Mouse (Mus musculus) MEL (cell line): ENCODE results near the gene Urad. TPM values are rescaled to one million over a fixed set of nuclear protein-coding genes. Genes with fewer than 3 reads are reported as not detected.

Experiments
- DNase-seq: peaks from one replicate; pipeline ENCODE4 v3.0.0; 2011; ENCODE audit warnings: low read depth, low spot score
- H3K27ac ChIP-seq: 2 replicates; pipeline ENCODE4 v1.5.1; 2012; ENCODE audit warnings: low read depth, mild to moderate bottlenecking, control low read depth, low read length, moderate library complexity; ENCODE audit not compliant: control insufficient read depth
- H3K27me3 ChIP-seq, 2 experiments: fragments of 150-350 bp in 1 of 2; sonication (generic) in 1 of 2; 2 replicates each; pipeline ENCODE4 v1.6.1; 2012; ENCODE audit warnings: low read length in 2 of 2, mild to moderate bottlenecking in 2 of 2, improper control_type of control experiment in 1 of 2, moderate library complexity in 1 of 2; ENCODE audit not compliant: insufficient read depth in 2 of 2, control insufficient read depth in 1 of 2
- H3K36me3 ChIP-seq, 2 experiments: 2 replicates each; pipeline ENCODE4 v1.6.1; 2012 to 2014; ENCODE audit warnings: low read length in 2 of 2, improper control_type of control experiment in 1 of 2, inconsistent platforms in 1 of 2, mild to moderate bottlenecking in 1 of 2; ENCODE audit not compliant: insufficient read depth in 2 of 2, control insufficient read depth in 1 of 2
- H3K4me1 ChIP-seq, 2 experiments: fragments of 150-350 bp in 1 of 2; sonication (generic) in 1 of 2; 2 replicates each; pipeline ENCODE4 v1.6.1; 2012; ENCODE audit warnings: low read length in 2 of 2, improper control_type of control experiment in 1 of 2, mild to moderate bottlenecking in 1 of 2; ENCODE audit not compliant: insufficient read depth in 2 of 2, control insufficient read depth in 1 of 2
- H3K4me3 ChIP-seq, 2 experiments: fragments of 150-350 bp in 1 of 2; sonication (generic) in 1 of 2; 2 replicates each; pipeline ENCODE4 v1.5.1; 2012; ENCODE audit warnings: low read depth in 2 of 2, low read length in 2 of 2, mild to moderate bottlenecking in 2 of 2, moderate library complexity in 2 of 2, control low read depth in 1 of 2, improper control_type of control experiment in 1 of 2; ENCODE audit not compliant: control insufficient read depth in 1 of 2, insufficient read depth in 1 of 2
- H3K79me2 ChIP-seq: 2 replicates; pipeline ENCODE4 v1.6.1; 2012; ENCODE audit warnings: mild to moderate bottlenecking, low read length, moderate library complexity; ENCODE audit not compliant: control insufficient read depth, poor library complexity, insufficient read depth
- H3K9ac ChIP-seq: 2 replicates; pipeline ENCODE4 v1.6.1; 2012; ENCODE audit warnings: low read depth, mild to moderate bottlenecking, control low read depth, low read length, moderate library complexity; ENCODE audit not compliant: control insufficient read depth, poor library complexity, severe bottlenecking
- H3K9me3 ChIP-seq: fragments of 150-350 bp; sonication (generic); replicated peaks from 2 replicates; pipeline ENCODE4 v1.6.1; 2012; ENCODE audit warnings: mild to moderate bottlenecking, low read length, improper control_type of control experiment, moderate library complexity; ENCODE audit not compliant: insufficient read depth
- BHLHE40 ChIP-seq: IDR thresholded peaks from 2 replicates; pipeline ENCODE4 v1.6.1; 2012; ENCODE audit warnings: low read depth, mild to moderate bottlenecking, inconsistent platforms, low read length, improper control_type of control experiment, borderline replicate concordance
- CTCF ChIP-seq, 3 experiments: IDR thresholded peaks in 2 of 3; conservative IDR thresholded peaks in 1 of 3; 2 replicates each; pipeline ENCODE4 v1.5.1; 2011 to 2012; ENCODE audit warnings: low read length in 3 of 3, low read depth in 2 of 3, mild to moderate bottlenecking in 2 of 3, improper control_type of control experiment in 1 of 3, inconsistent platforms in 1 of 3, mixed read lengths in 1 of 3, moderate library complexity in 1 of 3; ENCODE audit not compliant: control insufficient read depth in 1 of 3, insufficient read depth in 1 of 3, poor library complexity in 1 of 3, severe bottlenecking in 1 of 3
- GATA1 ChIP-seq: IDR thresholded peaks from 2 replicates; pipeline ENCODE4 v1.6.1; 2011; ENCODE audit warnings: low read depth, low read length, improper control_type of control experiment
- KAT2A ChIP-seq: conservative IDR thresholded peaks from 2 replicates; pipeline ENCODE4 v1.6.1; 2012; ENCODE audit warnings: low read depth, low read length, improper control_type of control experiment, inconsistent platforms
- MAZ ChIP-seq: IDR thresholded peaks from 2 replicates; pipeline ENCODE4 v1.6.1; 2012; ENCODE audit warnings: low read depth, mild to moderate bottlenecking, inconsistent platforms, low read length, improper control_type of control experiment
- MEF2A ChIP-seq: IDR thresholded peaks from 2 replicates; pipeline ENCODE4 v1.6.1; 2014; ENCODE audit warnings: low read depth, mild to moderate bottlenecking, inconsistent platforms, low read length, improper control_type of control experiment; ENCODE audit not compliant: poor library complexity, insufficient replicate concordance, severe bottlenecking; ENCODE audit errors: extremely low read depth
- NRF1 ChIP-seq: IDR thresholded peaks from 2 replicates; pipeline ENCODE4 v1.6.1; 2014; ENCODE audit warnings: low read depth, mild to moderate bottlenecking, inconsistent platforms, low read length, improper control_type of control experiment, moderate library complexity; ENCODE audit not compliant: poor library complexity, insufficient read depth, severe bottlenecking
- POLR2AphosphoS5 ChIP-seq: IDR thresholded peaks from 2 replicates; pipeline ENCODE4 v1.6.1; 2012; ENCODE audit warnings: low read depth, borderline replicate concordance, mild to moderate bottlenecking, inconsistent platforms, low read length, moderate library complexity, mixed read lengths
- SIN3A ChIP-seq: IDR thresholded peaks from 2 replicates; pipeline ENCODE4 v1.6.1; 2012; ENCODE audit warnings: low read length, improper control_type of control experiment, inconsistent platforms
- TBP ChIP-seq: IDR thresholded peaks from 2 replicates; pipeline ENCODE4 v1.8.0; 2011; ENCODE audit warnings: low read depth, low read length, improper control_type of control experiment
- TCF12 ChIP-seq: IDR thresholded peaks from 2 replicates; pipeline ENCODE4 v1.6.1; 2014; ENCODE audit warnings: low read depth, mild to moderate bottlenecking, inconsistent platforms, low read length, improper control_type of control experiment, moderate library complexity
- UBTF ChIP-seq: IDR thresholded peaks from 2 replicates; pipeline ENCODE4 v1.6.1; 2012; ENCODE audit warnings: low read depth, mild to moderate bottlenecking, inconsistent platforms, low read length, improper control_type of control experiment, moderate library complexity, borderline replicate concordance; ENCODE audit not compliant: insufficient read depth
- USF1 ChIP-seq: IDR thresholded peaks from 2 replicates; pipeline ENCODE4 v1.6.1; 2014; ENCODE audit warnings: low read depth, mild to moderate bottlenecking, inconsistent platforms, low read length, improper control_type of control experiment, moderate library complexity
- ZKSCAN1 ChIP-seq: IDR thresholded peaks from 2 replicates; pipeline ENCODE4 v1.6.1; 2012; ENCODE audit warnings: low read depth, mild to moderate bottlenecking, inconsistent platforms, low read length, improper control_type of control experiment, moderate library complexity
- ZMIZ1 ChIP-seq: IDR thresholded peaks from 2 replicates; pipeline ENCODE4 v1.6.1; 2012; ENCODE audit warnings: low read depth, mild to moderate bottlenecking, inconsistent platforms, low read length, improper control_type of control experiment, moderate library complexity
- ZNF384 ChIP-seq: IDR thresholded peaks from 2 replicates; pipeline ENCODE4 v1.6.1; 2012; ENCODE audit warnings: low read depth, mild to moderate bottlenecking, inconsistent platforms, low read length, improper control_type of control experiment
- polyA plus RNA-seq, 2 experiments: library from polyadenylated mRNA; stranded (reverse) in 1 of 2; unstranded in 1 of 2; fragments of >175 nt in 1 of 2; fragments of >200 nt in 1 of 2; gene quantifications; 2 replicates each; pipeline versions ENCODE4 v1.2.1 to v1.2.4; 2012; ENCODE audit warnings: low replicate concordance in 2 of 2, low read depth in 1 of 2; ENCODE audit not compliant: insufficient read length in 2 of 2, insufficient read depth in 1 of 2, missing spikeins in 1 of 2
- total RNA-seq: library from RNA; depleted of rRNA; stranded (reverse); fragments of 300-350 nt; gene quantifications from 2 replicates; pipeline ENCODE4 v1.2.3, GENCODE M21; 2012

The Urad gene
- total and polyA plus RNA-seq, 3 experiments: not detected

DNA sequence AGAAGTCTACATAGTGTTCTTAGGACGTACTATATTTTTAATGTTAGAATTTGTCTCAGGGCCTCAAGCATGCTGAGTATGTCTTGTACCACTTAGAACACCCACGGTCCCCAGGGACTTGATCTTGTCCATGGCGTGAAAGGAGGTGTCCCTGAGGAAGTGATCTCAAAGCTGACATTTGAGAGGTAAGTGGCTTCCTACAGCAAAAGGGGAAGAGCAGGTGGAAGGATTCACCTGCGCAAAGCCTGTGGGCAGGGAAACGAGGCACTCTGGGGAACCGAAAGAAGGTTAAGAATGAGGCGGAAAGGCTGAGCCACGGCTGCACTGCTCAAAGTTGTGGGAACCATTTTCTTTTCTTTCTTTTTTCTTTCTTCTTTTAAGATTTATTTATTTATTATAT is 29.7 kb upstream of the Urad start:
- H3K4me3 ChIP-seq: no peak overlapping the region
- H3K27me3 ChIP-seq: no peaks in the 10 kb centered on the region
- TF ChIP-seq ZNF384: no peak
- TF ChIP-seq USF1: no peak
- TF ChIP-seq ZMIZ1: no peak
- TF ChIP-seq TCF12: no peak
- TF ChIP-seq ZKSCAN1: no peak
- no peak for TF ChIP-seq TBP
- no peak for TF ChIP-seq POLR2AphosphoS5
- TF ChIP-seq GATA1: no peak
- TF ChIP-seq UBTF: no peak
- TF ChIP-seq BHLHE40: no peak
- TF ChIP-seq NRF1: no peak
- TF ChIP-seq KAT2A: no peak
- TF ChIP-seq MAZ: no peak
- no peak overlapping the region for H3K9ac ChIP-seq
- H3K9me3 ChIP-seq: no peaks in the 10 kb centered on the region
- H3K4me1 ChIP-seq: no peaks in the 10 kb centered on the region
- H3K36me3 ChIP-seq: no peaks in the 10 kb centered on the region
- DNase-seq: no peak
- no peak overlapping the region for H3K27ac ChIP-seq
- no peaks in the 10 kb centered on the region for H3K79me2 ChIP-seq

DNA sequence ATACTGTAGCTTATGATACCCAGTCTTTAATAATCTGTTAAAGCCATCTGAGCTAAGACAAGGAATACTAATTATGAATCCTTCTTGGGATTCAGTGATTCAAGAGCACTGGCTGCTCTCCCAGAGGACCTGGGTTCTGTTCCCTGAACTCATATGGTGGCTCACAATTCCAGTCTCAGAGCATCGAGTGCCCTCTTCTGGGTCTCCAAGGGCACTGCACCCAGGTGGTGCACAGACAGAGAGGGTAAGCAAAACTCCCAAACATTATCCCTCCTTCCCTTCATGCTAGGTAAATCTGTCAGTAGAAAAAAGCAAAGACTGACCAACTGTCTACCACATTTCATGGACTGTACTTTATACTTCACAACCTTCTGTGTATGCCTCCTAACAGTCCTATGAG is 23.7 kb upstream of the Urad start:
- H3K36me3 ChIP-seq: no peaks in the 10 kb centered on the region
- DNase-seq: no peak
- H3K9me3 ChIP-seq: no peaks in the 10 kb centered on the region
- no peaks in the 10 kb centered on the region for H3K4me1 ChIP-seq
- H3K9ac ChIP-seq: no peak overlapping the region
- H3K27me3 ChIP-seq: no peaks in the 10 kb centered on the region
- no peak overlapping the region for H3K27ac ChIP-seq
- H3K4me3 ChIP-seq: no peak overlapping the region
- no peaks in the 10 kb centered on the region for H3K79me2 ChIP-seq
- TF ChIP-seq NRF1: no peak
- peak; percentile 8 to 18 (median 9); a peak in 3 of 6 replicates for TF ChIP-seq CTCF (IDR thresholded peaks at IDR 0.05 in 2 of 3, conservative IDR thresholded peaks at IDR 0.05 in 1 of 3; ENCODE audit: control insufficient read depth in 1 of 3, insufficient read depth in 1 of 3, low read depth in 2 of 3, low read length in 3 of 3, poor library complexity in 1 of 3, severe bottlenecking in 1 of 3)
- TF ChIP-seq MEF2A: no peak
- TF ChIP-seq SIN3A: no peak
- TF ChIP-seq GATA1: no peak
- no peak for TF ChIP-seq TBP
